ENCODE assay signal across 18 mouse cellular contexts in the genomic region with DNA sequence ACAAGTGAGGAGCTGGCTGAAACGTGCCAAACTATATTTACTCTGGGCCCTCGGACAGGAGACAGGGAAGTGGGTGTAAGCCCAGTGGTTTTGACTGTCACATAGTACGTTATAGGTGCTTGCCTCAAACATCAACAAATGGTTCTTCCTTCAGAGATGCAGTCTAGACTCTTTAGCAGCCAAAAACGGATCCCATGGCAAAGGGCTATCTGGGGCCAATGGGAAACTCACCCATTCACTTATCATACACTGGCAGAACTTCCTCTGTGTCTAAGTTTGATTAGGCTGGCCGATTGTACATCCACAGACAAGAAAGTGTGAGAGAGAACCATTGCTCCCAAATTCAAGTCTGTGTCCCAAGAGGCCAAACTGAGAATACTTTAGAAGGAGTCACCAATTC.
"Had no signal": no experiment of that assay in that cellular context is flagged by ENCODE, and none has a peak within 500 bp of the region (broad histone marks: within the 10 kb centered on the region; RNA-seq: fewer than 3 reads in every experiment).

No protein-coding gene starts in this region.

- H3K9ac ChIP-seq: liver, embryonic 13.5 days; neural tube, embryonic 13.5 days had no signal

- H3K4me1 ChIP-seq: liver, embryonic 13.5 days had no signal

- DNase-seq: kidney, adult 18-20 months; kidney, adult 9 months; kidney, postnatal 14 days; kidney, postnatal 4 days; left cerebral cortex, postnatal 4 days; liver, embryonic 13.5 days; lung, adult 2 months; lung, postnatal 14 days; lung, postnatal 4 days; midbrain, embryonic 14.5 days; right cerebral cortex, postnatal 14 days; right cerebral cortex, postnatal 4 days; thymus, adult 18-20 months; thymus, postnatal 14 days; thymus, postnatal 4 days had no signal

- H3K9me3 ChIP-seq: liver, embryonic 13.5 days; neural tube, embryonic 13.5 days had no signal

- H3K4me3 ChIP-seq: liver, embryonic 13.5 days; myocyte; neural tube, embryonic 13.5 days had no signal

- H3K27ac ChIP-seq: liver, embryonic 13.5 days; neural tube, embryonic 13.5 days; stomach, postnatal 0 days had no signal

- H3K36me3 ChIP-seq: liver, embryonic 13.5 days; neural tube, embryonic 13.5 days had no signal
